Mouse (Mus musculus): ENCODE results near the gene Rdh5. TPM values are rescaled to one million over a fixed set of nuclear protein-coding genes. Genes with fewer than 3 reads are reported as not detected.

The Rdh5 gene
- total RNA-seq, 2 experiments from 2014 or later: 5.4 to 6.1 TPM

- intact Hi-C loops (cut with DNase I): no loop called here
- DNase-seq: no peak
Observed at GRCm38 (mm10) chr10:128878291-128878690, 44.4 kb downstream of the Rdh5 start.

GRCm38 (mm10) chr10:128870341-128870740 lies 52.3 kb downstream of the Rdh5 start:
- intact Hi-C loops (cut with DNase I): no loop called here
- no peak for DNase-seq

- intact Hi-C loops (cut with DNase I): no loop called here
- DNase-seq: no peak
Observed at GRCm38 (mm10) chr10:128866518-128866917, 56.2 kb downstream of the Rdh5 start.

- DNase-seq: no peak
- intact Hi-C loops (cut with DNase I): no loop called here
Observed at GRCm38 (mm10) chr10:128866042-128866441, 56.6 kb downstream of the Rdh5 start.

Other genes starting within 250 kb of the Rdh5 start
- 10 to 100 TPM; 10.5 to 11.0 TPM for gene Suox, start 248.8 kb downstream of the Rdh5 start, total RNA-seq (2021)
- gene Rab5b, start 226.6 kb downstream of the Rdh5 start, total RNA-seq (2021): 100 to 1,000 TPM; 113 TPM
- gene Pmel, start 218.7 kb downstream of the Rdh5 start, total RNA-seq (2021): 1 to 10 TPM in 1 of 2 experiments, under 1 TPM in 1; 0.50 to 1.6 TPM
- 10 to 100 TPM in 1 of 2 experiments, 1 to 10 TPM in 1; 8.1 to 10.0 TPM for gene Cdk2, start 217.9 kb downstream of the Rdh5 start, total RNA-seq (2021)
- 1 to 10 TPM; 7.5 to 7.7 TPM for gene Dgka, start 178.0 kb downstream of the Rdh5 start, total RNA-seq (2021)
- gene Pym1, start 175.0 kb downstream of the Rdh5 start, total RNA-seq (2021): 10 to 100 TPM; 37.5 TPM
- gene Mmp19, start 132.0 kb downstream of the Rdh5 start, total RNA-seq (2021): 1 to 10 TPM in 1 of 2 experiments, under 1 TPM in 1; 0.74 to 1.3 TPM
- gene Dnajc14, start 118.8 kb downstream of the Rdh5 start, total RNA-seq (2021): 10 to 100 TPM; 59.3 to 63.3 TPM
- gene Tmem198b, start 118.5 kb downstream of the Rdh5 start, total RNA-seq (2021): 10 to 100 TPM; 14.1 to 14.2 TPM
- 10 to 100 TPM; 50.9 to 53.4 TPM for gene Sarnp, start 105.6 kb downstream of the Rdh5 start, total RNA-seq (2021)
- 1 to 10 TPM; 4.3 to 5.2 TPM for gene Ormdl2, start 101.2 kb downstream of the Rdh5 start, total RNA-seq (2021)
- gene Gdf11, start 31.2 kb downstream of the Rdh5 start, total RNA-seq (2021): 10 to 100 TPM; 18.8 to 20.1 TPM
- 10 to 100 TPM; 52.7 to 64.3 TPM for gene Cd63, start 21.9 kb downstream of the Rdh5 start, total RNA-seq (2021)
- gene Bloc1s1, start 1.1 kb upstream of the Rdh5 start, total RNA-seq (2021): 10 to 100 TPM; 90.7 to 91.9 TPM
- gene Itga7, start 10.9 kb upstream of the Rdh5 start, total RNA-seq (2021): 1 to 10 TPM; 8.9 to 9.1 TPM
- not detected for gene Mettl7b, start 38.1 kb upstream of the Rdh5 start, total RNA-seq (2021)
- not detected for gene Olfr9, start 66.5 kb upstream of the Rdh5 start, total RNA-seq (2021)
- gene Olfr763, start 87.9 kb upstream of the Rdh5 start, total RNA-seq (2021): not detected
- not detected for gene Olfr764-ps1, start 117.0 kb upstream of the Rdh5 start, total RNA-seq (2021)
- gene Olfr765, start 127.1 kb upstream of the Rdh5 start, total RNA-seq (2021): not detected
- gene Olfr766-ps1, start 146.1 kb upstream of the Rdh5 start, total RNA-seq (2021): not detected
- gene Olfr767, start 160.0 kb upstream of the Rdh5 start, total RNA-seq (2021): under 1 TPM in 1 of 2 experiments, not detected in 1; 0.14 TPM
- not detected for gene Olfr768, start 176.5 kb upstream of the Rdh5 start, total RNA-seq (2021)
- gene Olfr769, start 195.0 kb upstream of the Rdh5 start, total RNA-seq (2021): not detected
- not detected for gene Olfr770, start 216.1 kb upstream of the Rdh5 start, total RNA-seq (2021)
- not detected for gene Olfr771, start 241.9 kb upstream of the Rdh5 start, total RNA-seq (2021)